Mouse (Mus musculus): Measurements from ENCODE around the gene Traf5. TPM values are rescaled to one million over a fixed set of nuclear protein-coding genes. Genes with fewer than 3 reads are reported as not detected.

The Traf5 gene
- polyA plus RNA-seq (2015; fragmentation: Nextera tagmentation; extraction: Ambion mirVana) = 1.6 and 2.7 TPM in 2 replicates

GRCm38 (mm10) chr1:192091806-192092772, at the start of gene Traf5:
Gene Traf5 (minus strand): TSS chr1:192092559.
- peaks cover 5% of the 10 kb centered on the region for H3K4me1 ChIP-seq (ENCODE audit: control insufficient read depth, insufficient read depth, low read length)
- no peak within 1 kb of the TSS for H3K27ac ChIP-seq (ENCODE audit: low read length)
- 2% methylated on average over 63 of the region's 63 CpGs for WGBS
- peak within 1 kb of the TSS; percentile 56 for H3K4me3 ChIP-seq (ENCODE audit: low read depth, low read length)
- no peaks in the 10 kb centered on the region for H3K36me3 ChIP-seq (ENCODE audit: control insufficient read depth, insufficient read depth, low read length)
- peak within 1 kb of the TSS; percentile 93 for H3K4me2 ChIP-seq (ENCODE audit: low read length)
- ATAC-seq = peak; percentile 95
- H3K27me3 ChIP-seq (ENCODE audit: control insufficient read depth, insufficient read depth, low read depth, low read length) = peaks cover 10% of the 10 kb centered on the region
- peak within 1 kb of the TSS; percentile 66 for H3K9ac ChIP-seq (ENCODE audit: low read depth, low read length)
- H3K9me3 ChIP-seq (replicated peaks; ENCODE audit: control insufficient read depth, low read length, poor library complexity, severe bottlenecking) = no peaks in the 10 kb centered on the region

- 93% methylated on average over 2 of the region's 2 CpGs for WGBS
- Histone ChIP-seq H3K36me3 (ENCODE audit: control insufficient read depth, insufficient read depth, low read length) (no peaks in the 10 kb centered on the region), H3K27me3 (ENCODE audit: control insufficient read depth, insufficient read depth, low read depth, low read length) (no peaks in the 10 kb centered on the region), H3K4me2 (ENCODE audit: low read length) (no peak overlapping the region), H3K9me3 (replicated peaks; ENCODE audit: control insufficient read depth, low read length, poor library complexity, severe bottlenecking) (no peaks in the 10 kb centered on the region), H3K4me3 (ENCODE audit: low read depth, low read length) (no peak overlapping the region), H3K9ac (ENCODE audit: low read depth, low read length) (no peak overlapping the region), H3K4me1 (ENCODE audit: control insufficient read depth, insufficient read depth, low read length) (peaks cover 18% of the 10 kb centered on the region), H3K27ac (ENCODE audit: low read length) (no peak overlapping the region)
- ATAC-seq = no peak
Measured at GRCm38 (mm10) chr1:192140313-192140712, 48.0 kb upstream of the Traf5 start.

GRCm38 (mm10) chr1:192137926-192138910, 45.9 kb upstream of the Traf5 start, which contains the start of gene Rcor3:
Gene Rcor3 (minus strand): TSS chr1:192138062.
- H3K27me3 ChIP-seq (ENCODE audit: control insufficient read depth, insufficient read depth, low read depth, low read length) = no peaks in the 10 kb centered on the region
- ATAC-seq = peak; percentile 91
- WGBS = 0% methylated on average over 47 of the region's 88 CpGs

DNA sequence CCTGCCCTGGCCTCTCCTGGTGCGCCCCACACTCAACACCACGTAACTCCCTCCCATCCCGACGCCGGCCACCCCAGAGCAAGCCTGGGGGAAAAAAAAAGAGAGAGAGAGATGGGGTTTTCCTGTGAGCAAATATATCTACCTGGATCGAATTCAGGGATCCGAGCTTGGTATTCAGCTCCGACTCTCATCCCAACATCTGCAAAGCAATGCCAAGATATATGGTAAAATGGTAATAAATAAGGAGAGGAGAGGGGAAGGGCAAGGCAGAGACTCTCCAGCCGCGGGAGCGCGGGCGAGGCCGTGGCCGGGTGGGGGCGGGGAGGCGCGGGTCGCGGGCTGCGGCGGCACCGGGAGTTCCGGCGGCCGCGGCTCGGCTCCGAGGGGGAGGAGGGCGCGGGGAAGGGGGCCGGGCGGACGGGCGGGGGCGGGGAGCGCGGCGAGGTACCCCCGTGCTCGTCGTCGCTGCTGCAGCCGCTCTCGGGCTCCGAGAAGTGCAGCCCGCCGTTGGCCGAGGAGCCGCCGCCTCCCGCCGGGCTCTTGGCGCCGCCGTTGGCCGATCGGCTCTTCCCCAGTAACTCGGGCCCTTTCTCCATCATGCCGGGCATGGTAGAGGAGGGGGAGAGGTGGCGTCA, 45.0 kb upstream of the Traf5 start:
- WGBS = under 1% methylated on average over 35 of the region's 61 CpGs
- Histone ChIP-seq H3K9ac (ENCODE audit: low read depth, low read length) (peak overlapping the region; percentile 96), H3K4me1 (ENCODE audit: control insufficient read depth, insufficient read depth, low read length) (peaks cover 22% of the 10 kb centered on the region), H3K4me3 (ENCODE audit: low read depth, low read length) (peak overlapping the region; percentile 90), H3K9me3 (replicated peaks; ENCODE audit: control insufficient read depth, low read length, poor library complexity, severe bottlenecking) (no peaks in the 10 kb centered on the region), H3K4me2 (ENCODE audit: low read length) (peak overlapping the region; percentile 88), H3K27me3 (ENCODE audit: control insufficient read depth, insufficient read depth, low read depth, low read length) (no peaks in the 10 kb centered on the region), H3K36me3 (ENCODE audit: control insufficient read depth, insufficient read depth, low read length) (no peaks in the 10 kb centered on the region), H3K27ac (ENCODE audit: low read length) (peak overlapping the region; percentile 99)
- peak; percentile 43 for ATAC-seq

More at GRCm38 (mm10) chr1:192137926-192138910, 45.9 kb upstream of the Traf5 start, which contains the start of gene Rcor3:
- Histone ChIP-seq H3K9me3 (replicated peaks; ENCODE audit: control insufficient read depth, low read length, poor library complexity, severe bottlenecking) (no peaks in the 10 kb centered on the region), H3K4me1 (ENCODE audit: control insufficient read depth, insufficient read depth, low read length) (peaks cover 22% of the 10 kb centered on the region), H3K9ac (ENCODE audit: low read depth, low read length) (peak within 1 kb of the TSS; percentile 96), H3K4me3 (ENCODE audit: low read depth, low read length) (peak within 1 kb of the TSS; percentile 90), H3K4me2 (ENCODE audit: low read length) (peak within 1 kb of the TSS; percentile 88), H3K36me3 (ENCODE audit: control insufficient read depth, insufficient read depth, low read length) (no peaks in the 10 kb centered on the region), H3K27ac (ENCODE audit: low read length) (peak within 1 kb of the TSS; percentile 99)

DNA sequence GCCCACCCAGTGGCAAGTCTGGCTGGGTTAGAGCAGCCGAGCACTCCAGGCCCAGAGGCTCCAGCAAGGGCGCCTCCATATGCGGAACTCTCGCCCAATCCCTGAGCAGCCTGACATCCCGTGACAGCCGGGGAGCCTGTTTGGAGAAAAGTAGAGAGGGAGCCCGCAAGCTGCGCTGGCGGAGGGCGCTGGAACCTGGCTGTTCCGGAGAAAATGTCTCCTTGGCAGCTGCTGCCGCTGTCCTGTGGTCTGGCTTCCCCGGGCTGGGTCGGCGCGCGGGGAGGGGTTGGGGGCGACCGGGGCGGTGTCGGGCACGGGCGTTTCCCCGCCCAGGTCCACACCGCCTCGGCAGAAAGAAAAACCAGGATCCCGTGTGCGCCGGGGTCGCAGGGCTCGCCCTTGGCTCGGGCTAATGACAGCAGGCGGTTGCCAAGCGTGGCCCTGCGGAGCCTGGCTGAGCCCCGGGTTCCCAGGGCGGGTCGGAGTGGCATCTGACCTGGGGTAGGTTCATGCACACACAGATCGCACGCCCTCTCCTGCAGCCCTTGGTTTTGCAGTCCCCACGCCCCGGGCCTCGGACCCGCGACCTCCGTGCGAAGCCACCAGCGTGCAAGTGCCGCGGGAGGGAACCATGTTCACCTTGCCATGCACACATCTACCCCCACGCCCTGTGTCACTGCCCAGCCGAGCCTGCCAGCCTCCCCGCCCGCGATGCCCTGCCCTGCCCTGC, 44.4 kb upstream of the Traf5 start:
- peak overlapping the region; percentile 88 for H3K4me2 ChIP-seq (ENCODE audit: low read length)
- no peaks in the 10 kb centered on the region for H3K36me3 ChIP-seq (ENCODE audit: control insufficient read depth, insufficient read depth, low read length)
- peaks cover 22% of the 10 kb centered on the region for H3K4me1 ChIP-seq (ENCODE audit: control insufficient read depth, insufficient read depth, low read length)
- H3K9ac ChIP-seq (ENCODE audit: low read depth, low read length) = peak overlapping the region; percentile 96
- WGBS = under 1% methylated on average over 53 of the region's 55 CpGs
- no peaks in the 10 kb centered on the region for H3K9me3 ChIP-seq (replicated peaks; ENCODE audit: control insufficient read depth, low read length, poor library complexity, severe bottlenecking)
- ATAC-seq = peak; percentile 86
- H3K27ac ChIP-seq (ENCODE audit: low read length) = peak overlapping the region; percentile 99
- peak overlapping the region; percentile 90 for H3K4me3 ChIP-seq (ENCODE audit: low read depth, low read length)
- H3K27me3 ChIP-seq (ENCODE audit: control insufficient read depth, insufficient read depth, low read depth, low read length) = no peaks in the 10 kb centered on the region

GRCm38 (mm10) chr1:192130202-192130601, 37.8 kb upstream of the Traf5 start:
- 0 out of 2 replicates have a peak, but pooled peaks cover 2% of the 10 kb centered on the region for H3K36me3 ChIP-seq (ENCODE audit: control insufficient read depth, insufficient read depth, low read length)
- no peaks in the 10 kb centered on the region for H3K9me3 ChIP-seq (replicated peaks; ENCODE audit: control insufficient read depth, low read length, poor library complexity, severe bottlenecking)
- H3K27me3 ChIP-seq (ENCODE audit: control insufficient read depth, insufficient read depth, low read depth, low read length) = no peaks in the 10 kb centered on the region
- no peak overlapping the region for H3K4me2 ChIP-seq (ENCODE audit: low read length)
- no peak for ATAC-seq
- WGBS = 95% methylated on average over 1 of the region's 1 CpGs
- no peak overlapping the region for H3K27ac ChIP-seq (ENCODE audit: low read length)
- H3K9ac ChIP-seq (ENCODE audit: low read depth, low read length) = no peak overlapping the region
- H3K4me3 ChIP-seq (ENCODE audit: low read depth, low read length) = no peak overlapping the region
- H3K4me1 ChIP-seq (ENCODE audit: control insufficient read depth, insufficient read depth, low read length) = peaks cover 4% of the 10 kb centered on the region

- Histone ChIP-seq H3K27me3 (ENCODE audit: control insufficient read depth, insufficient read depth, low read depth, low read length) (no peaks in the 10 kb centered on the region), H3K4me2 (ENCODE audit: low read length) (no peak overlapping the region), H3K4me3 (ENCODE audit: low read depth, low read length) (no peak overlapping the region), H3K4me1 (ENCODE audit: control insufficient read depth, insufficient read depth, low read length) (no peaks in the 10 kb centered on the region), H3K9ac (ENCODE audit: low read depth, low read length) (no peak overlapping the region), H3K9me3 (replicated peaks; ENCODE audit: control insufficient read depth, low read length, poor library complexity, severe bottlenecking) (no peaks in the 10 kb centered on the region), H3K27ac (ENCODE audit: low read length) (no peak overlapping the region), H3K36me3 (ENCODE audit: control insufficient read depth, insufficient read depth, low read length) (0 out of 2 replicates have a peak, but pooled peaks cover 5% of the 10 kb centered on the region)
- ATAC-seq = no peak
- WGBS = 93% methylated on average over 8 of the region's 8 CpGs
Measured at GRCm38 (mm10) chr1:192128343-192128742, 36.0 kb upstream of the Traf5 start.

DNA sequence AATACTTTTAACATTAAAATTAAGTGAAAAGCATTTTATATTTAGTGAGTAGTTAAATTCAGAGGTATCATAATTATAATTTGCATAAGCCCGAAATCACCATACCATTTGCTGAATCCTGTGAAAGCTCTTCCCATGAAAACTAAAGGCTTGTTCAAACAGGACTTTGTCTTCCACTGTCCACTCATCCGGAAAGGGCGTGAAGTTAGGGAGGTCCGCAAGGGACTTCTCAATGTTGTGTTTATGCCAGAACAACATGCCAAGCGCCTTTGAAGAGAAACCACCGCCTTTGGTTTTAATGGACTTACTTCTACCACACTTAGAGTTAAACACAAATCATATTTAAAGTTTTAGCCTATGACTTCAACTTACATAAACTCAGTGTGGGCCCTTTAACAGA, 33.4 kb upstream of the Traf5 start:
- Histone ChIP-seq H3K9ac (ENCODE audit: low read depth, low read length) (no peak overlapping the region), H3K27ac (ENCODE audit: low read length) (no peak overlapping the region), H3K4me3 (ENCODE audit: low read depth, low read length) (no peak overlapping the region), H3K9me3 (replicated peaks; ENCODE audit: control insufficient read depth, low read length, poor library complexity, severe bottlenecking) (no peaks in the 10 kb centered on the region), H3K4me1 (ENCODE audit: control insufficient read depth, insufficient read depth, low read length) (no peaks in the 10 kb centered on the region), H3K4me2 (ENCODE audit: low read length) (no peak overlapping the region), H3K27me3 (ENCODE audit: control insufficient read depth, insufficient read depth, low read depth, low read length) (no peaks in the 10 kb centered on the region), H3K36me3 (ENCODE audit: control insufficient read depth, insufficient read depth, low read length) (peaks cover 14% of the 10 kb centered on the region; the same call in 1 of the 2 replicates)
- no peak for ATAC-seq
- 86% methylated on average over 6 of the region's 6 CpGs for WGBS
